Mouse (Mus musculus) liver, adult 2 months (tissue): ENCODE results near the gene Spats2l. TPM values are rescaled to one million over a fixed set of nuclear protein-coding genes. Genes with fewer than 3 reads are reported as not detected.

Source experiments
- DNase-seq: peaks from one replicate; pipeline ENCODE4 v3.0.0-alpha.2; 2011; ENCODE audit warnings: low read depth, low spot score; ENCODE audit errors: extremely low read depth
- H3K27ac ChIP-seq: fragments of 200-500 bp; replicated peaks from 2 replicates; pipeline ENCODE4 v1.5.1; 2012; ENCODE audit warnings: low read depth, mild to moderate bottlenecking, control low read depth, inconsistent platforms, low read length; ENCODE audit not compliant: insufficient read depth
- H3K27me3 ChIP-seq: fragments of 200-500 bp; 2 replicates; pipeline ENCODE4 v1.6.1; 2012; ENCODE audit warnings: mild to moderate bottlenecking, moderate library complexity, low read length, inconsistent platforms; ENCODE audit not compliant: control insufficient read depth, insufficient read depth
- H3K36me3 ChIP-seq: fragments of 200-500 bp; 2 replicates; pipeline ENCODE4 v1.6.1; 2012; ENCODE audit warnings: low read length, inconsistent platforms; ENCODE audit not compliant: control insufficient read depth, insufficient read depth
- H3K4me1 ChIP-seq: fragments of 200-500 bp; 2 replicates; pipeline ENCODE4 v1.6.1; 2011; ENCODE audit warnings: low read length; ENCODE audit not compliant: control insufficient read depth, insufficient read depth
- H3K4me3 ChIP-seq: fragments of 200-500 bp; 2 replicates; pipeline ENCODE4 v1.5.1; 2011; ENCODE audit warnings: low read depth, mild to moderate bottlenecking, control low read depth, low read length, moderate library complexity; ENCODE audit not compliant: insufficient read depth
- H3K79me2 ChIP-seq: fragments of 200-500 bp; 2 replicates; pipeline ENCODE4 v1.6.1; 2012; ENCODE audit warnings: inconsistent platforms, mild to moderate bottlenecking, low read length, moderate library complexity; ENCODE audit not compliant: control insufficient read depth, insufficient read depth
- H3K9ac ChIP-seq: fragments of 200-500 bp; 2 replicates; pipeline ENCODE4 v1.6.1; 2012; ENCODE audit warnings: low read depth, mild to moderate bottlenecking, control low read depth, inconsistent platforms, low read length
- CTCF ChIP-seq: fragments of 200-500 bp; IDR thresholded peaks from 2 replicates; pipeline ENCODE4 v1.5.1; 2011; ENCODE audit warnings: low read depth, low read length, control low read depth
- POLR2A ChIP-seq: fragments of 200-500 bp; IDR thresholded peaks from 2 replicates; pipeline ENCODE4 v1.6.1; 2011; ENCODE audit warnings: low read length, control low read depth; ENCODE audit not compliant: insufficient read depth; ENCODE audit errors: extremely low read depth
- WGBS: fragments of 180-500 bp; shearing (Covaris S2); methylation state at CpG from one replicate; pipeline ENCODE4 v1.1.7; 2018; 5-methylcytosine and 5-hydroxymethylcytosine counted together
- polyA plus RNA-seq: library from polyadenylated mRNA; depleted of rRNA; stranded (reverse); fragments of >200 nt; gene quantifications from 2 replicates; pipeline ENCODE4 v1.2.3, GENCODE M21; 2012
- total RNA-seq: library from RNA; depleted of rRNA; stranded (reverse); fragments of >200 nt; gene quantifications from 2 replicates; pipeline ENCODE4 v1.2.3, GENCODE M21; 2014

Spats2l gene
- total and polyA plus RNA-seq, 2 experiments: 0.35 to 1.3 TPM

- Histone ChIP-seq H3K79me2 (no peaks in the 10 kb centered on the region), H3K27me3 (no peaks in the 10 kb centered on the region), H3K27ac (no peak overlapping the region), H3K9ac (no peak overlapping the region), H3K4me3 (no peak overlapping the region), H3K4me1 (peaks cover 2% of the 10 kb centered on the region; the same call in 1 of the 2 replicates), H3K36me3 (no peaks in the 10 kb centered on the region)
- WGBS: 23% methylated on average over 2 of the region's 2 CpGs
- TF ChIP-seq CTCF (no peak), POLR2A (no peak)
- DNase-seq: no peak
Observed at GRCm38 (mm10) chr1:57947552-57948347, 173.8 kb downstream of the Spats2l start.

- H3K79me2 ChIP-seq: no peaks in the 10 kb centered on the region
Observed at GRCm38 (mm10) chr1:57949195-57949594, 175.2 kb downstream of the Spats2l start.

DNA sequence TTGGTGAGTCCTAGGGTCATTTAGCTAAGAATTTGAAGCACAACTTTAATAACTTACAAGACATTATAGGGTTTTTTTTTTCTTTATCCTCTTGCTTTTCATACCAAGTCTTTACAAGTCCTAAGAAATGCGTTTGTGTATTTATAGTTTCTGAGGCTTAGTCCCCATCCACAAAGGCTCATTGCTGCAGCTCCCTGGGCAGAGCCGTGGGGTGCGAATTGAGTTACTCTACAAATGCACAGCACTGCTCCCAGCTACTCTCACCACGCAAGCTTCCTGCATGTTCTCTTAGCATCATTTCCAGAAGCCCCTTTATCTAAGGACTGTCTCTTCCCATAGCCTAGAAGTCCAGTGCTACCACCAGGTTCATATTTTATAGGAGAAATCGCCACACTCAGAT, 175.8 kb downstream of the Spats2l start:
- no peak overlapping the region for H3K4me3 ChIP-seq
- TF ChIP-seq POLR2A: no peak
- TF ChIP-seq CTCF: no peak
- peaks cover 2% of the 10 kb centered on the region; the same call in 1 of the 2 replicates for H3K4me1 ChIP-seq
- no peaks in the 10 kb centered on the region for H3K27me3 ChIP-seq
- no peak for DNase-seq
- peaks cover 3% of the 10 kb centered on the region for H3K36me3 ChIP-seq
- no peak overlapping the region for H3K27ac ChIP-seq
- 93% methylated on average over 5 of the region's 5 CpGs for WGBS
- no peak overlapping the region for H3K9ac ChIP-seq
- no peaks in the 10 kb centered on the region for H3K79me2 ChIP-seq

More at GRCm38 (mm10) chr1:57949195-57949594, 175.2 kb downstream of the Spats2l start:
- TF ChIP-seq POLR2A (no peak), CTCF (peak; percentile 14; the same call in 1 of the 2 replicates)
- H3K36me3 ChIP-seq: no peaks in the 10 kb centered on the region
- peaks cover 2% of the 10 kb centered on the region; the same call in 1 of the 2 replicates for H3K4me1 ChIP-seq
- no peaks in the 10 kb centered on the region for H3K27me3 ChIP-seq
- H3K4me3 ChIP-seq: no peak overlapping the region
- H3K27ac ChIP-seq: no peak overlapping the region
- no peak overlapping the region for H3K9ac ChIP-seq
- DNase-seq: no peak
- 24% methylated on average over 1 of the region's 1 CpGs for WGBS

DNA sequence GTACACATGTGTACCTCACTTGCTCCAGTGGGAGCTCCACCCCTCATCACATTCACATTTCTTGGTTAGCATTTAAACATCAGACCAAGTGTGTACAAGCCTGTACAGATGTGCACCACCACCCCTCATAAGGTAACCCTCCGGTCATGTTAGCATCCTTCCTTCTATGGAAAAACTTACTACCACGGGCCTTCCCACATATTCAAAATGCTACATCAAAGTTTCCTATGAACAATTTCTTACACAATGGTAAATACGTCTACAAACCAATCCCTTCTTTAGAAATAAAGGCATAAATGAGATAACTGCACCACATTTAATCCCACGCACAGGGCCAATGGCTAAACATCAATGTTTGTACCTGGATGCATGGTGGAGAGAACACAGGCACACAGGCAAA, 178.5 kb downstream of the Spats2l start:
- no peaks in the 10 kb centered on the region for H3K27me3 ChIP-seq
- TF ChIP-seq CTCF (no peak), POLR2A (no peak)
- no peak overlapping the region for H3K9ac ChIP-seq
- peaks cover 15% of the 10 kb centered on the region for H3K36me3 ChIP-seq
- H3K27ac ChIP-seq: no peak overlapping the region
- no peaks in the 10 kb centered on the region for H3K79me2 ChIP-seq
- H3K4me1 ChIP-seq: no peaks in the 10 kb centered on the region
- DNase-seq: no peak
- 95% methylated on average over 4 of the region's 4 CpGs for WGBS
- H3K4me3 ChIP-seq: no peak overlapping the region

DNA sequence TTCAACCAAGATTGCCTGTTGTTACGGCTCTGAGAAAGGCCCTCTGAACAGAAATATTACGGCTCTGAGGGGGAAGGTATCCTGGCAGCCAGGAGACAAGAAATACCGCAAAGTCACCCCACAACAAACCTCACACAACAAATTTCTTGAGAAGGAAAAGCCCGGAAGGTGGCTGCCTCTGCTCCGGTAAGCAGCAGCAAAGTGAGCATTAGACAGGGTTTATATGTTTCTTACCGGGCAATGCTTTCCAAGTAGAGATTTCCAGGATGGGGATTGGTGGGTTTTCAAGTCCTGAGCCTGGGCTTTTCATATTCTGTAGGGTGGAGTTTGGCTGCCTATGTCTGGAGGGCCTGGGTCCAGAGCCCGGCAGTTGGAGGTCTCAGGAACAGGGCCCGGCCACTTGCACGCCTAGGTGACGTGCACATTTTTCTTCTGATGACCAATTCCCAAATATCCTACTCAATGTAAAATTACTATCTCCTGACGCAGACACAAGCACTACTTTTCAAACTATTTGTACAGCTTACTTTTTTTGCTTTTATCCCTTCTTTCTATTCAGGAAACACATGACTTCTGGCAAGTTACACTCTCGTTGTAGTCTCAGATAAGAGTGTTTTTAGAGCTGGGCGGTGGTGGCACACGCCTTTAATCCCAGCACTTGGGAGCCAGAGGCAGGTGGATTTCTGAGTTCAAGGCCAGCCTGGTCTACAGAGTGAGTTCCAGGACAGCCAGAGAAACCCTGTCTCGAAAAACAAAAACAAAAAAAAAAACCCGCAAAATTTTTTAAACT, 179.8 kb downstream of the Spats2l start:
- WGBS: 89% methylated on average over 16 of the region's 16 CpGs
- no peaks in the 10 kb centered on the region for H3K79me2 ChIP-seq
- H3K4me1 ChIP-seq: no peaks in the 10 kb centered on the region
- no peaks in the 10 kb centered on the region for H3K27me3 ChIP-seq
- no peak for DNase-seq
- no peak overlapping the region for H3K4me3 ChIP-seq
- H3K27ac ChIP-seq: no peak overlapping the region
- no peak for TF ChIP-seq POLR2A
- TF ChIP-seq CTCF: no peak
- no peak overlapping the region for H3K9ac ChIP-seq
- H3K36me3 ChIP-seq: peaks cover 20% of the 10 kb centered on the region
